ENCODE assay signal across 1 mouse cellular context in the genomic region with DNA sequence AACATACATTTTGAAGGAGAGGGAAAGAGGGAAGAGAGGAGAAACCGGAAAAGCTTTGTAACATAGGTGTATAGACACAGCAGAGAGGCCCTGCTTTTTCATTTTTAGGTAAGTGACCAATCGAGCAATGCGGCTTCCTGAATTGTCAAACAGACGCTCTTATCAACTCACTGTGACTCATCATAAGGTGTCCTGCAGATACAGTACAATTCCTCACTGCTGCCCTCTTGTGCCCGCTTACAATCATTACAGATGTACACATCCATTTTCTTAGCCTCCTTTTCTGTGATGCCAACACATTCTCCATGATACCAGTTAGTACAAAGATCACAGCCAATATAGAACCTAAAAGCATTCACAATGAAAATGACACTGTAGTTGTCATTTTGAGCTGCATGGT.
TF ChIP-seq lines count a peak whose summit lies in the region.

No protein-coding gene starts in this region.

TF ChIP-seq in MEL, 35 proteins besides CTCF, POLR2A, EP300 and RAD21 (continued from another document):
- TF ChIP-seq TBP (IDR thresholded peaks at IDR 0.05; ENCODE audit: low read depth, low read length) (peak; percentile 54; the same call in 1 of the 2 replicates), TAL1 (IDR thresholded peaks at IDR 0.05; ENCODE audit: low read length) (peak; percentile 17; the same call in 1 of the 2 replicates), USF1 (IDR thresholded peaks at IDR 0.05; ENCODE audit: low read depth, low read length) (no peak; the same call in 1 of the 2 replicates), HCFC1 (IDR thresholded peaks at IDR 0.05; ENCODE audit: low read depth, low read length) (peak; percentile 72)
TF ChIP-seq in MEL: peak in this region for 18.
